8 mouse cellular contexts compared by ENCODE assay signal in genomic region chr7:27673064-27673574, GRCm38 (mm10). TPM values are rescaled to one million over a fixed set of nuclear protein-coding genes. Genes with fewer than 3 reads are reported as not detected.
DNase-seq lines count a peak whose midpoint lies in the region; ATAC-seq and TF ChIP-seq lines count a peak whose summit lies in the region.

No protein-coding gene starts in this region.

- peaks cover 32% of the 10 kb centered on the region for H3K4me1 ChIP-seq in embryonic facial prominence, embryonic 10.5 days
- H3K4me1 ChIP-seq in hindbrain, postnatal 0 days (ENCODE audit: insufficient read depth, low read length): peaks cover 25% of the 10 kb centered on the region

- intact Hi-C loops in left cerebral cortex, postnatal 36 days (cut with DNase I): no loop called here

- H3K4me3 ChIP-seq in layer of hippocampus, adult 2 months: peak overlapping the region; percentile 86
- peak overlapping the region; percentile 99 for H3K4me3 ChIP-seq in embryonic facial prominence, embryonic 10.5 days
- H3K4me3 ChIP-seq in hindbrain, postnatal 0 days (ENCODE audit: low read length): peak overlapping the region; percentile 92

- H3K27me3 ChIP-seq in embryonic facial prominence, embryonic 10.5 days (replicated peaks; ENCODE audit: low read depth, poor library complexity, severe bottlenecking): no peaks in the 10 kb centered on the region
- no peaks in the 10 kb centered on the region for H3K27me3 ChIP-seq in hindbrain, postnatal 0 days (ENCODE audit: insufficient read depth, low read length)

- no peak for DNase-seq in layer of hippocampus, adult 2 months (ENCODE audit: low spot score in 2 of 2)
- DNase-seq in layer of hippocampus, adult 9-10 months (ENCODE audit: low spot score): no peak
- DNase-seq in embryonic facial prominence, embryonic 10.5 days (ENCODE audit: low spot score): no peak
- DNase-seq in hindbrain, postnatal 0 days (ENCODE audit: low spot score): no peak
- DNase-seq in neural tube, embryonic 10.5 days (ENCODE audit: extremely low spot score, low spot score): peak; percentile 27
- no peak for DNase-seq in layer of hippocampus, postnatal 25 days (ENCODE audit: extremely low spot score in 1 of 2, low spot score in 1 of 2)
- no peak for DNase-seq in left cerebral cortex, postnatal 36 days (ENCODE audit: low spot score in 2 of 2)
- no peak for DNase-seq in right cerebral cortex, postnatal 25 days

- peak overlapping the region; percentile 96 for H3K27ac ChIP-seq in layer of hippocampus, adult 2 months
- no peak overlapping the region for H3K27ac ChIP-seq in embryonic facial prominence, embryonic 10.5 days (replicated peaks)
- H3K27ac ChIP-seq in hindbrain, postnatal 0 days: peak overlapping the region; percentile 91; the same call in 1 of the 2 replicates

- TF ChIP-seq CTCF in layer of hippocampus, adult 2 months (conservative IDR thresholded peaks at IDR 0.05): no peak
- TF ChIP-seq CTCF in hindbrain, postnatal 0 days (IDR thresholded peaks at IDR 0.05; ENCODE audit: low read depth): no peak; the same call in 1 of the 2 replicates

- no peak for ATAC-seq in hindbrain, postnatal 0 days

- 63% methylated on average over 9 of the region's 9 CpGs for WGBS in embryonic facial prominence, embryonic 10.5 days
- WGBS in hindbrain, postnatal 0 days: 47% methylated on average over 9 of the region's 9 CpGs

- H3K9me3 ChIP-seq in embryonic facial prominence, embryonic 10.5 days: no peaks in the 10 kb centered on the region
- no peaks in the 10 kb centered on the region for H3K9me3 ChIP-seq in hindbrain, postnatal 0 days (ENCODE audit: low read length)

- H3K36me3 ChIP-seq in embryonic facial prominence, embryonic 10.5 days (replicated peaks): peaks cover 33% of the 10 kb centered on the region
- H3K36me3 ChIP-seq in hindbrain, postnatal 0 days (ENCODE audit: insufficient read depth, low read length): 0 out of 2 replicates have a peak, but pooled peaks cover under 1% of the 10 kb centered on the region

- H3K9ac ChIP-seq in hindbrain, postnatal 0 days (replicated peaks; ENCODE audit: low read length): peak overlapping the region; percentile 96

- H3K4me2 ChIP-seq in hindbrain, postnatal 0 days (ENCODE audit: low read depth, low read length): peak overlapping the region; percentile 97

RNA-seq across cellular contexts. Expression of gene Map3k10, which starts 1.3 kb away (rescaled TPM):
- total RNA-seq in layer of hippocampus, adult 2 months (2021): 100 to 1,000 TPM; 180 TPM
- 9.0 and 9.2 TPM in 2 replicates for polyA plus RNA-seq in embryonic facial prominence, embryonic 10.5 days (2016; fragmentation: Nextera tagmentation; extraction: Ambion mirVana)
- total RNA-seq in hindbrain, postnatal 0 days (2014; rRNA removed): 141 and 162 TPM in 2 replicates
- polyA plus RNA-seq in hindbrain, postnatal 0 days (2015; fragmentation: Nextera tagmentation; extraction: Ambion mirVana): 21.4 and 22.9 TPM in 2 replicates
- 100 to 1,000 TPM; 195 to 201 TPM for total RNA-seq in layer of hippocampus, postnatal 25 days (2021)
- total RNA-seq in left cerebral cortex, postnatal 36 days (2021): 100 to 1,000 TPM; 213 to 246 TPM

RNA-seq across cellular contexts. Expression of gene Zfp607b, which starts 16.0 kb away (rescaled TPM):
- total RNA-seq in layer of hippocampus, adult 2 months (2021): 10 to 100 TPM in 1 of 2 experiments, 1 to 10 TPM in 1; 10.0 TPM
- 4.9 and 5.0 TPM in 2 replicates for polyA plus RNA-seq in embryonic facial prominence, embryonic 10.5 days (2016; fragmentation: Nextera tagmentation; extraction: Ambion mirVana)
- total RNA-seq in hindbrain, postnatal 0 days (2014; rRNA removed): 3.5 and 5.6 TPM in 2 replicates
- 8.5 and 8.9 TPM in 2 replicates for polyA plus RNA-seq in hindbrain, postnatal 0 days (2015; fragmentation: Nextera tagmentation; extraction: Ambion mirVana)
- total RNA-seq in layer of hippocampus, postnatal 25 days (2021): 1 to 10 TPM; 7.9 to 9.0 TPM
- total RNA-seq in left cerebral cortex, postnatal 36 days (2021): 10 to 100 TPM in 1 of 2 experiments, 1 to 10 TPM in 1; 8.1 to 10.7 TPM

RNA-seq across cellular contexts. Expression of gene Ttc9b, which starts 19.4 kb away (rescaled TPM):
- 10 to 100 TPM; 42.6 to 47.5 TPM for total RNA-seq in layer of hippocampus, adult 2 months (2021)
- 1.6 and 1.9 TPM in 2 replicates for polyA plus RNA-seq in embryonic facial prominence, embryonic 10.5 days (2016; fragmentation: Nextera tagmentation; extraction: Ambion mirVana)
- 104 and 132 TPM in 2 replicates for total RNA-seq in hindbrain, postnatal 0 days (2014; rRNA removed)
- 124 and 127 TPM in 2 replicates for polyA plus RNA-seq in hindbrain, postnatal 0 days (2015; fragmentation: Nextera tagmentation; extraction: Ambion mirVana)
- 10 to 100 TPM; 55.0 to 59.8 TPM for total RNA-seq in layer of hippocampus, postnatal 25 days (2021)
- total RNA-seq in left cerebral cortex, postnatal 36 days (2021): 100 to 1,000 TPM; 113 to 155 TPM

RNA-seq across cellular contexts. Expression of gene Zfp60, which starts 58.1 kb away (rescaled TPM):
- 10 to 100 TPM; 37.5 to 38.6 TPM for total RNA-seq in layer of hippocampus, adult 2 months (2021)
- polyA plus RNA-seq in embryonic facial prominence, embryonic 10.5 days (2016; fragmentation: Nextera tagmentation; extraction: Ambion mirVana): 57.1 and 58.6 TPM in 2 replicates
- total RNA-seq in hindbrain, postnatal 0 days (2014; rRNA removed): 24.3 and 25.3 TPM in 2 replicates
- polyA plus RNA-seq in hindbrain, postnatal 0 days (2015; fragmentation: Nextera tagmentation; extraction: Ambion mirVana): 35.1 and 36.0 TPM in 2 replicates
- 10 to 100 TPM; 36.4 to 42.7 TPM for total RNA-seq in layer of hippocampus, postnatal 25 days (2021)
- total RNA-seq in left cerebral cortex, postnatal 36 days (2021): 10 to 100 TPM; 33.6 to 36.7 TPM
